Mouse (Mus musculus) megakaryocyte, embryonic 14.5 days (primary cell): ENCODE data around the gene Evi5. TPM values are rescaled to one million over a fixed set of nuclear protein-coding genes. Genes with fewer than 3 reads are reported as not detected.
"Not testable (repeated sequence)": the region's sequence is repeated elsewhere in the genome, so short reads cannot be mapped to it uniquely, and the experiment has no call there.

Source experiments
- H3K27me3 ChIP-seq: replicated peaks from 2 replicates; pipeline ENCODE3; 2012; ENCODE audit warnings: inconsistent platforms
- H3K36me3 ChIP-seq: replicated peaks from 2 replicates; pipeline ENCODE3; 2012; ENCODE audit warnings: low read length, inconsistent platforms, mixed read lengths
- H3K4me1 ChIP-seq: 2 replicates; pipeline ENCODE4 v1.6.1; 2012; ENCODE audit warnings: inconsistent platforms
- H3K4me3 ChIP-seq: replicated peaks from 2 replicates; pipeline ENCODE3; 2012; ENCODE audit warnings: moderate library complexity, mild to moderate bottlenecking, inconsistent platforms
- H3K9me3 ChIP-seq: 2 replicates; pipeline ENCODE4 v1.6.1; 2012; ENCODE audit warnings: inconsistent platforms
- FLI1 ChIP-seq: IDR thresholded peaks from 2 replicates; pipeline ENCODE4 v1.6.1; 2012; ENCODE audit warnings: low read length, inconsistent platforms, mixed read lengths
- GATA1 ChIP-seq: IDR thresholded peaks from 3 replicates; pipeline ENCODE4 v1.6.1; 2012; ENCODE audit warnings: mixed read lengths, low read length, inconsistent platforms, borderline replicate concordance
- polyA plus RNA-seq: library from polyadenylated mRNA; stranded (reverse); fragments of >175 nt; gene quantifications from 2 replicates; pipeline ENCODE4 v1.2.3, GENCODE M21; 2012; ENCODE audit warnings: low replicate concordance; ENCODE audit not compliant: insufficient read depth

The Evi5 gene
- polyA plus RNA-seq, 1 experiment: 0.20 TPM

GRCm38 (mm10) chr5:107904325-107904724 lies 29.4 kb upstream of the Evi5 start:
- H3K4me3 ChIP-seq: no peak overlapping the region
- peaks cover 70% of the 10 kb centered on the region for H3K36me3 ChIP-seq
- H3K27me3 ChIP-seq: no peaks in the 10 kb centered on the region
- H3K9me3 ChIP-seq: no peaks in the 10 kb centered on the region
- peaks cover 50% of the 10 kb centered on the region for H3K4me1 ChIP-seq
- TF ChIP-seq GATA1: no peak
- no peak for TF ChIP-seq FLI1

- H3K4me1 ChIP-seq: peaks cover 52% of the 10 kb centered on the region
- TF ChIP-seq FLI1 (no peak), GATA1 (no peak)
These were observed 26.2 kb upstream of the Evi5 start for GRCm38 (mm10) chr5:107901014-107901615.

GRCm38 (mm10) chr5:107900206-107901013 lies 25.5 kb upstream of the Evi5 start, which contains the start of gene Rpl5:
Gene Rpl5 (plus strand): TSS chr5:107900502.
- Histone ChIP-seq H3K4me1 (peaks cover 45% of the 10 kb centered on the region), H3K4me3 (peak within 1 kb of the TSS; percentile 98), H3K27me3 (peaks cover 6% of the 10 kb centered on the region), H3K9me3 (no peaks in the 10 kb centered on the region), H3K36me3 (peaks cover 32% of the 10 kb centered on the region)
- TF ChIP-seq FLI1 (no peak), GATA1 (no peak)

More at GRCm38 (mm10) chr5:107901014-107901615, 26.2 kb upstream of the Evi5 start:
- Histone ChIP-seq H3K27me3 (peaks cover 6% of the 10 kb centered on the region), H3K36me3 (peaks cover 38% of the 10 kb centered on the region), H3K9me3 (no peaks in the 10 kb centered on the region), H3K4me3 (peak overlapping the region; percentile 98)

- no peaks in the 10 kb centered on the region for H3K9me3 ChIP-seq
- TF ChIP-seq GATA1 (no peak), FLI1 (no peak)
These were observed 21.4 kb upstream of the Evi5 start for GRCm38 (mm10) chr5:107896265-107896664.

GRCm38 (mm10) chr5:107894676-107895075 lies 19.8 kb upstream of the Evi5 start:
- TF ChIP-seq GATA1 (no peak), FLI1 (no peak)
- Histone ChIP-seq H3K27me3 (peaks cover 20% of the 10 kb centered on the region), H3K4me3 (no peak overlapping the region), H3K4me1 (peaks cover 8% of the 10 kb centered on the region; the same call in 1 of the 2 replicates), H3K36me3 (no peaks in the 10 kb centered on the region), H3K9me3 (no peaks in the 10 kb centered on the region)

More at GRCm38 (mm10) chr5:107896265-107896664, 21.4 kb upstream of the Evi5 start:
- H3K4me1 ChIP-seq: peaks cover 9% of the 10 kb centered on the region; the same call in 1 of the 2 replicates
- peaks cover 11% of the 10 kb centered on the region for H3K27me3 ChIP-seq
- H3K36me3 ChIP-seq: no peaks in the 10 kb centered on the region
- no peak overlapping the region for H3K4me3 ChIP-seq

GRCm38 (mm10) chr5:107891515-107891914 lies 16.6 kb upstream of the Evi5 start:
- H3K4me3 ChIP-seq, H3K36me3 ChIP-seq, H3K4me1 ChIP-seq, H3K9me3 ChIP-seq: not testable (repeated sequence)
- peaks cover 23% of the 10 kb centered on the region for H3K27me3 ChIP-seq

- TF ChIP-seq FLI1: no peak
- TF ChIP-seq GATA1: no peak
- peaks cover 22% of the 10 kb centered on the region for H3K27me3 ChIP-seq
- no peaks in the 10 kb centered on the region for H3K36me3 ChIP-seq
- no peak overlapping the region for H3K4me3 ChIP-seq
- 0 out of 2 replicates have a peak, but pooled peaks cover 3% of the 10 kb centered on the region for H3K4me1 ChIP-seq
- no peaks in the 10 kb centered on the region for H3K9me3 ChIP-seq
These were observed 15.3 kb upstream of the Evi5 start for GRCm38 (mm10) chr5:107889994-107890888.

GRCm38 (mm10) chr5:107880710-107881109 lies 5.8 kb upstream of the Evi5 start:
- no peaks in the 10 kb centered on the region for H3K9me3 ChIP-seq
- no peak overlapping the region for H3K4me3 ChIP-seq
- H3K4me1 ChIP-seq: no peaks in the 10 kb centered on the region
- H3K27me3 ChIP-seq: peaks cover 6% of the 10 kb centered on the region
- no peaks in the 10 kb centered on the region for H3K36me3 ChIP-seq
- TF ChIP-seq FLI1: no peak
- TF ChIP-seq GATA1: no peak

- Histone ChIP-seq H3K4me3 (no peak overlapping the region), H3K36me3 (no peaks in the 10 kb centered on the region), H3K9me3 (no peaks in the 10 kb centered on the region), H3K4me1 (no peaks in the 10 kb centered on the region), H3K27me3 (peaks cover 19% of the 10 kb centered on the region)
- TF ChIP-seq FLI1 (no peak), GATA1 (no peak)
These were observed 2.1 kb upstream of the Evi5 start for GRCm38 (mm10) chr5:107877053-107877452.
